Mouse (Mus musculus) liver, adult 2 months (tissue): Measurements from ENCODE around the gene St6galnac3.

Experiments used
- CTCF ChIP-seq: fragments of 200-500 bp; IDR thresholded peaks from 2 replicates; pipeline ENCODE4 v1.5.1; 2011; ENCODE audit warnings: low read depth, low read length, control low read depth
- POLR2A ChIP-seq: fragments of 200-500 bp; IDR thresholded peaks from 2 replicates; pipeline ENCODE4 v1.6.1; 2011; ENCODE audit warnings: low read length, control low read depth; ENCODE audit not compliant: insufficient read depth; ENCODE audit errors: extremely low read depth

DNA sequence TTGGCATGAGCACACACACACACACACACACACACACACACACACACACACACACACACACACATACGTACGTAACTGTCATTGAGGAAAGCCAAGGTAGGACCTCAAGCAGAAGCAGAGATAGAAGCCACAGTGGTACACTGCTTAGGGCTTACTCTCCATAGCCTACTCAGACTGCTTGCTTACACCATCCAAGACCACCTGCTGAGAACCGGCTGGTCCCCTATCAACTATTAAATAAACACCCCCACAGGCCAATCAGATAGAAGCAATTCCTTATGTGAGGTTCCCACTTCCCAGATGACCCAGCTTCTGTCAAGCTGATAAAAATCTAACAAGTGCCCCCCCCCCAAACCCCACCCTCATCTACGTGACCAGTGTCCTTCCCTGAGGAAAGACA is 330.2 kb downstream of the St6galnac3 start:
- TF ChIP-seq CTCF (no peak), POLR2A (no peak)
